Mouse (Mus musculus) heart, adult 9 months (tissue): ENCODE data around the gene Ncaph.
"Not testable (repeated sequence)": the region's sequence is repeated elsewhere in the genome, so short reads cannot be mapped to it uniquely, and the experiment has no call there.

Experiments used
- DNase-seq, 2 experiments: peaks; one replicate each; pipeline ENCODE4 v3.0.0; 2022; ENCODE audit warnings: low spot score in 2 of 2

Gene Ncaph

DNA sequence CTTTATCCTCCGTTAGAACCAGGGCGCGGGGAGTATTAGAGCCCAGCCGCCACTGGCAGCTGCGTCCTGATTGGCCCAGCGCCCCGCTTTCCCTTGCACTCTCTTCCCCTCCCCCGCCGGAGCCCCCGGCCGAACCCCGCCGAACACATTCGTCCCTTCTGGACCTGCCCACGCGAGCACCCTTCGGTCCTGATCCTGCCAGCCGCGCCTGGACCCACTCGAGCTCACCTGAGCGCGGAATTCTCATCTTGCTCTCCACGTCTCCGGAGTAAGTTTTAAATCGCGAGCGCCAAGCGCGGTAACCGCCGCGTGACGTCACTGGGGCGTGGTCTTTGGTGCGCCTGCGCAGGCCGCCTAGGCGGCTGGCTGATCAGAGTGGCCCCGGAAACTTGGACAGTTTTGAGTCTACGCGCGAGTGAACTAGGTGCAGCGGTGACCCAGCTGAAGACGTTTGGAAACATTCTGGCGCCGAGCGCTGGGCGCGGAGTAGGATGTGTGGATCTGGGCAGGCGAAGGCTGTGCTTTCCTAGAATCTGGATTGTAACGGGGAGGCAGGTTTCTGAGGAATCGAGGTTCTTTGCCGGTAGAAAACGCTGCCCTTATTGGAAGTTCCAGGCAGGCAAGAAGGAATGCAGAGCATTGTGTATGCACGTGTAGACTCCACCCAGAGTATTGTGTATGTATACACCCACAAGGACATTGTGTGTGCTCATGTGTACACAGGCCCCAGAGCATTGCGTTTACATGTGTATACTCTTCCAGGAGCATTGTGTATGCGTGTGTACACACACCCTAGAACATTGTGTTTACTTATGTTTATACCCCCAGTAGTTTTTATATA is at the start of gene Ncaph:
Ncaph (minus strand) TSS at position 334 of the 841 bp plus-strand sequence.
- peak; percentile 90 to 93 for DNase-seq

DNA sequence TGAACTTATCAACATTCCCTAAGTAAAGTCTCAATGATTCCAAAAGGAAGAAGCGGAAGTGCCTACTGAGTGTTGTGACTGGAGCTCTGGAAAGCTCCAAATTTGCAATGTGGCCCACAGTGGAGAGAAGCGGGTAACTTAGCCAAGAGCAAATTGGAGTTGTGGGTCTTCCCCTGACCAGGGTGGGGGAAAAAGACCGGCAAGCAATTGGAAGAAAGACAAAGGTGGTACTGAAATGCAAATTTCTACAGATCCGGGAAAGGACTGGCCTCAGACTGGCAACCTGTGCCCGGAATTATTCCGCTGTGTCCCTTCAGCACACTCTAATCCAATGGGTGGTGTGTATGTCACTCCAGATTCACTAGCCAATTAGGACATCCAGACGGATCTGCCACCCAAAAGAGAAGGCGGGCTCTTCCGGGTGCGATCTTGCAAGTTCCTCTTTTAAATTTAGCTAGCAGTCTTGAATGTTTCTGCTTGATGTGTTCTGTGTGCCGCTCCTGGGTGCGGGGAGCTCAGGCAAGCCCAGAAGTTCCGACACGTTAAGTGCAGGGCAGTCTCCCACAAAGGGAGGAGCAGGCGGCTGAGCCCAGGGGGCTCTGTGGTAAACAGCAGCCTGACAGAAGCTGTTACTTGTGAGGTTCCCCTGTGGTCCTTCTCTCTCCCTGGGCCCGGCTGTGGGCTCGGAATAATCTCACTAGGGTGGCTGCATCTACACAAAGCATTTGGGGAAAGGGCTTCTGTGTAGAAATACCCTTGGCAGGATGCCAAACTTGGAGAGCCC is 49.0 kb upstream of the Ncaph start:
- DNase-seq, result peak; percentile 89 to 94

DNA sequence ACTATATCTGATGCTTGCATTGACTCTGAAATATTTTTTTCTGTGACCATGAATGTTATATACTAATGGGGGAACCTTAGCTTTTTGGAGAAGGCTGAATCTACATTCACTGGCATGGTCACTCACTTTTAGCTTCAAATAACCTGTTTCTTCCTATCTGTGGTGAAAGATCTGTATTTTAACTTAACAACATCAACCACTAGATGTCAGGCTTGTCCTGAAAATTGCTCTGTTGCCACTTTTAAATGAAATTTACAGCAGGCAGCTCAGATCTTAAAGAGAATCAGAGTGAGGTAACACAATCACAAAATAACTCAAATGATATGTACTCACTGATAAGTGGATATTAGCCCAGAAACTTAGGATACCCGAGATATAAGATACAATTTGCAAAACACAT is 32.5 kb upstream of the Ncaph start:
- DNase-seq, result peak; percentile 17 to 19

DNA sequence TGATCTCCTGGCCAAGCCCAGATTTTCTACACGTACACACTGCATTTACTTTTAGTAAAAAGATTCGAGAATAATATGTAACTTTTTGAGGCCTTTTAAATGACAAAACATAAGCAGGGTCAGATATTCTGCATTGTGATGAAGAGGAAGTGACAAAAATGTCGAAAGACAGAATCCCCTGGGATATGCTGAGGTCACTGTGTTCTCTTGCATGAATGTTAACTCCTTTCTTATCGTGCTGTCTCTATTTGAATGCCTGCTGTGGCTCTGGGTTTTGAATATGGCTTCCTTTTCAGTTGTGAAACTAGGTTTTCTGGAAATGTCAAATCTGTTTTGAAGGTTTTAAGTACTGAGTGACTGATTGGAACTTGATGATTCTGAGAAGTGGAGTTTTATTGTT is 31.9 kb upstream of the Ncaph start:
- no peak for DNase-seq

DNA sequence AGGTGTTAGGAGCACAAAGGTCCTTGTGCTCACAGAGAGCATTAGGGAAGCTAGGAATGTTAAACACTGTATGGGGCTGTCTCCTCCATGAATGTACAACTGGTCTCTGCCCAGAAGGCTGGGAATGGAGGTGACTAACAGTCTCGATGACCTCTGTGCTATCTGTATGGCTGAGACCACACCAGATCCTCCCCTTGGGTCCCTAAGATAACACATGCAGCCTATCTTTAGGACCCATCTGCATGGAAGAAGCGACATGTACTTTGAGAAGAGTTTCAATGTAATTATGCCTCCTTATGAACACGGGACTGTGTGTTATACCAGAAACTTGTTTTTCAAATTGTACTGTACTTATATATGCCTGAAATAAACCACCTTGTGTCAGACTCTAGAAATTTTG is 11.9 kb upstream of the Ncaph start:
- DNase-seq, result no peak

DNA sequence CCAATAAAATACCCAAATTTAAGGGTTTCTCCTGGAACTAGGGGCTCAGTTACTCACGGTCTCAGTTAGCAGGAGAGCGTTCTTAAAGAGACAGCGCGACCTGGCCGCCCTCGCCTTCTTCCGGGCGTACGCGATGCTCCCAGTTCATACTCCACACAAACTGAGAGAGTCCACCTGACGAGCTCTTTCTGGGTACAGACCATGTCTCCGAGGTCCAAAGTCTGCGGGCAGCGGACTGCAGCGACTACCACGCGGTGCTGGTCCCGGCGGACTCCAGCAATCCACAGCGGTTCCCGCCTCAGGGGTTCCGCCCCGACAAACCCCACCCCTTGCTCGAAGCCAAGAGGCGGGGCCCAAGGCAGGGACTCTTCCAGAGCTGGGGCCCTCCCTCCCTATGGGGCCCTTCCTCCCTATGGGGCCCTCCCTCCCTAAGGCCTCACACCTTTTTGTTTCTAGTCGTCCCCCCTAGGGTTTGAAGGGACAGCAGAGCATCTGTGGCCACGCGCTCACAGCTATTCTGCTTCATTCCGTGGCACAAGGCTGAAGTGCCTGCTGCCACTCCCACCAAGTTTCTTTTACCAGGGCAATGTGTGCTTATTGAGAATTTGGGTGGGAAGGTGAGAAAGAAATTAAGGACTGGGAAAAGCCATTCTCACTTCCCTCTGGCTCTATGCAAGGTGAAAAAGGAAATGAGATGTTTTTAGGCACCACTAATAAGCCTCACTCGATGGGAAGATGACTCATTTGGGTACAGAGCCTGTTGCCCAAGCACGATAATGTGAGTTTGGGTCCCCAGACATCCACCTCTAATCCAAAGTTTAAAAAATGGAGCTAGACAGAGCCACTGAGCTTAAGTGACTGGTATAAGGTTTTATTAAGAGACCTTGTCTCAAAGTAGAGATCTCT is 9.7 kb upstream of the Ncaph start, which contains the start of gene Itpripl1:
Itpripl1 (minus strand) TSS at position 285 of the 906 bp plus-strand sequence.
- DNase-seq, result peak; percentile 89

DNA sequence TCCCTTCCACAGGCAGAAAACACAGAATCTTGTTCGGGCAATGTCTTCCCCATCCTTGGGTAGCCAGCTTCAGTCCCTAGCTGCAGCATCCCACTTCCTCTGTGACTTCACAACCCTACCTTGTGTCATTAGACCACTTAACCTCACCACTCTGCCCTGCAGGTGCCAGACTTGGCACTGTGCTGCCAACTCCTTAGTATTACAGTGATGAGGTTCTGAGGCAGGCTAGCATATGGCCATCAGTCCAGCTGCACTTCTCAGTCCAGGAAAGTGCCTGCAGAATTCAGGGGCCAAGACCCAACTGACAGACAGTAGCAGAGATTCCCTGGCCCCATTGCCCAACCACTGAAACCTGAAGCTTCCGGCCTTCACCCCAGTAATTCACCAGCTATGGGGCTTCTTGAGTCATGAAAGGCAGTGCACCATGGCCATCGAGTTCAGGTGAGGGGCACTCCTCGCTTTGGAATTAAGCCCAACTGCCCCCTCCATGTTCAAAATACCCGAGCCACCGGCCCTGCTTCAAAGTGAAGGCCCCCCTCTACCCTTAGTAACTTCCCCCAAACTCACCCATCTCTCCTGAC is 8.9 kb upstream of the Ncaph start:
- peak in 1 of 2 experiments; percentile 18 for DNase-seq

DNA sequence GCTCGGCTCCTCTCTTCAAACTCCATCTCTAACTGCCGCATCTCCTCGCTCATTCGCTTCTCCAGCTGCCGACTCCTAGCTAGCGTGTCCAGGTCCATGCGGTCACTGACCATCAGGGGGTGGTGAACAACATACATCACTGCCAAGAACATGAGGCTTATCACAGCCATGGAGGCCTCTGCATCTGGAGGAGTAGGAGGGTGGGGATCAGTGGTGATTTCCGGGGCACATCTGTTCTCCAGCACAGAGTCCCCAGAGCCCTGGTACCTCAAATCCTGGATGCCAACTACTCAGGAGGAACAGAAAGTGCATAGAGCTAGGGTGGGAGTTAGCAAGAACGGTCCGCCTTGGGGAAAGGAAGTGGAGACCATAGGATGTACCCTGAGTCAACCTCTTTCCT is 8.3 kb upstream of the Ncaph start:
- DNase-seq, result peak; percentile 46 to 61

DNA sequence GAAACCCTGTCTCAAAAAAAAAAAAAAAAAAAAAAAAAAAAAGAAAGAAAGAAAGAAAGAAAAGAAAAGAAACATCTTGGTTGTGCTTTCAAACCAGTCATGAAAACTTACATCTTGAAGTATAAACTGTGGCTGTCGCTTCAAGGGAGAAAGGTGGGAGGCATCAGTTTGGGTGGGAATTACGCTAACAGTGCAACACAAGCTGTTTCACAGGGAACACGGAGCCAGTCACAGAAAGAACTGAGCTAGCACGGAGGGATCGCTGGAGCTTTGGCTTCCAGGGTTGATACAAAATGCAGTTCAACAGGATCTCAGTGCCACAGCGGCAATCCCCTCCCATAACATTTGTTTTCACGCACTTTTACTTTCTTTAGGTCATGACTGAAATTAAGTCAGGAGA is 6.3 kb upstream of the Ncaph start:
- no peak for DNase-seq

DNA sequence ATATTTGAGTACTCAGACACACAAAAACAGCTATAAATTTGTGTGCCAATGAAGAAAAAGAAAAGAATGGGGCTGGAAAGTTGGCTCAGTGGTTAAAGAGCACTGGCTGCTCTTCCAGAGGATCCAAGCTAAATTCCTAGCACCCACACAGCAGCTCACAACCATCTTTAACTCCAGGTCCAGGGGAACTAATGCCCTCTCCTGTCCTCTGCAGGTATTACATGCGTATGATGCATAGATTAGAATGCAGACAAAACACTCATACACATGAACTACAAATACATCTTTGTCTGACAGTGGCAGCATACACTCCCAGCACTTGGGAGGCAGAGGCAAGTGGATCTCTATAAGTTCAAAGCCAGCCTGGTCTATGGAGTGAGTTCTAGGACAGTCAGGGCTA is 5.9 kb upstream of the Ncaph start:
- no peak for DNase-seq

DNA sequence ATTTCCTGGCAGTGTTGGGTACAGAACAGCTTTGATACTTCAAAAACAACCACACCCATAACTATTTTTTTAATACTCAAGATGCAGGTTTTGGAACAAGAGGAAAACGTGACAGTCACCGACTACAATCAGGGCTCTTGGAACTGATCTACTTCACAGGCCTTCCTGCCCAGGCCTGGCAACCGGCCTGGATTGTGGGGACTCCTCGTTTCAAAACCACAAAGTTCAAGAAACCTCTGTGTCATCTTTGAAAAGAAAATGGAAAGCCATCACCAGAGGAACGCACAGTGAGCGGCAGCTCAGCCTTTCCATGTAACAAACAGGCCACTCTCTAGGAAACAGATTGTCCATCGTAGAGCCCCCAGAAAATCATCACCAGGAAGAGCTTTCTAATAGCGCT is 5.3 kb upstream of the Ncaph start:
- DNase-seq, result peak; percentile 55 to 72

DNA sequence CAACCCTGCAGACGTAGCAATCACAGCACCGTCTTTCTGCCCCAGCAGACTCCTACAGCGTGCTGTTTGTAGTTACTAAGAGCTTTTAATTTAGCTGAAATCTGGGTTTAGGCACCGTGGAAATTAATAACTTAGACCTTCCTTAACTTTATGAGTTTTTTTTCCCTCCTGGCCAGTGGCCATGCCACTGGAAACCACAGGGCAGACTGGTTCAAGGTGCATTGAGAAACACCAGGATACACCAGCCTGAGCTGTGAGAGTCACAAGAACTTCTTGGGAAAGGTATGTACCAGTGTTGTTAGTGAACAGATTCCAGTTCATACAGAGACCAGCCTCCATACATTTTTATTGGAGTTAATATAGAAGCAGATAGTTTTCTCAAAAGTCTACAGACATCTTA is 4.7 kb upstream of the Ncaph start:
- DNase-seq, result no peak

DNA sequence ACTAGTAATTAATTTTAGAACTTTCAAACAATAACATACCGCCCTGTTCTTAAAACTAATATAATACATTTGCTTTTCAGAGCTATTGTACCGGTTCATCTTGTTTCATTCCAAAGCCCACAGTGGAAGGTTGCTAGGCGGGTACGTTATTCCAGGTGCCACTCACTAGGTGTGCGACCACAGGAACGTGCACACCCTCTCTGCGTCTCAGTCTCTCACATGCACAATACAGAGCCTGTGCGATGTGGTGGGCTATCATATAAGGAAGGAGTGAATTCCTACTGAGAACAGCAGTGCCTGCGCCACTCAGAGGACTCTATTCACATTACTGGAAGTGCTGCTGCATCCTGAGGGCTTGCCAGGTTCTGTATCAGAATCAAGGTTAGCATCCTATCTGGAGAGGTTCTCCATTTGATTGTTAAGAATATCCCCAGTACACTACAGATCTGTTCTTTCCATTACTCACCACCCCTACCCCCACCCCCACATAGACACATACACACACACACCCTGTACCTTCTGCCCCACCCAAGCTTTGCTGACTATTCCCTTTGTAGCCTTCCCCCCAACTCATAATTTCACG is 4.2 kb upstream of the Ncaph start:
- DNase-seq, result peak in 1 of 2 experiments; percentile 20

DNA sequence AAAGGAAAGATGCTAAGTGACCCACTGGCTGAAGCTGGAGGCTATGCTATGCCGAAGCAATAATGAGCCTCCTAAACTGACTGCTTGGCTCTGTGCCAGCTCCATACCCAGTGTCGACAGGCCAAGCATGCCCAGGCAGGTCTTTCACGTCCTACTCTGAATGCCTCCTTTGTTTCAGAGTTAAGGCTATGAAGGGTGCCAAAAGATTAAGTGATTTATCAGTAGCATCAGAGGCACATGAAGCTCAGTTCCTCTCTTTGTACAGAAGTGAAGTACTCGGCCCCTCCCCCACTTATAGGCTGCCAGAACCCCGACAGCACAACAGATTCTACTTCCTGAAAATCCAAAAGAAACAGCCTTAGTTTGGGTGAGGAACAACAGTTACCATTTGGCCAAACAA is 3.2 kb upstream of the Ncaph start:
- peak; percentile 46 to 66 for DNase-seq

DNA sequence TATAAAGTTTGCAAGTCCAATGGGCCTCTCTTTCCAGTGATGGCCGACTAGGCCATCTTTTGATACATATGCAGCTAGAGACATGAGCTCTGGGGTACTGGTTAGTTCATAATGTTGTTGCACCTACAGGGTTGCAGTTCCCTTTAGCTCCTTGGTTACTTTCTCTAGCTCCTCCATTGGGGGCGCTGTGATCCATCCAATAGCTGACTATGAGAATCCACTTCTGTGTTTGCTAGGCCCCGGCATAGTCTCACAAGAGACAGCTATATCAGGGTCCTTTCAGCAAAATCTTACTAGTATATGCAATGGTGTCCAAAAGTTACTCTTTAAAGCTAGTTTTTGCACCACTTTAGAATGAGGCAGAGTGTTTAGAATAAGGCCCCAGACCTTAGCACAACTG is 1.5 kb upstream of the Ncaph start:
- not testable (repeated sequence) for DNase-seq

DNA sequence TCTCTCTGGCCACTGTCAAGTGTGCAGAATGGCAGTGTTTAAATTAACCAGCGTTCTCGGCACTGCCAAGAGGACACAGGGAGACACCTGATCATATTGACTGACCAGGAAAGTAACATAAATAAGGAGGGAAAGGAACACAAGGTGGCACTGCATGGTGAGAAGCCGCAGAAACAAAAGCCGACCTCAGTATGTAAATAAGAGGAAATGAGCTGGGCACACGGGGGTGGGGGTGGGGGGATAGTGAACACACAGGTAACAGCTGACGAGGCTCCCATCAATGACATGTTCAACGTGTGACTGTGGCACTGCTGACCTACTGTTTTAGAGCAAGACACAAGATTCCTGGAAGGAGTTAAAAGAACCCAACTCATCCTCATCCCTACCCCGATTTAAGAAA is 2.4 kb downstream of the Ncaph start:
- no peak for DNase-seq

DNA sequence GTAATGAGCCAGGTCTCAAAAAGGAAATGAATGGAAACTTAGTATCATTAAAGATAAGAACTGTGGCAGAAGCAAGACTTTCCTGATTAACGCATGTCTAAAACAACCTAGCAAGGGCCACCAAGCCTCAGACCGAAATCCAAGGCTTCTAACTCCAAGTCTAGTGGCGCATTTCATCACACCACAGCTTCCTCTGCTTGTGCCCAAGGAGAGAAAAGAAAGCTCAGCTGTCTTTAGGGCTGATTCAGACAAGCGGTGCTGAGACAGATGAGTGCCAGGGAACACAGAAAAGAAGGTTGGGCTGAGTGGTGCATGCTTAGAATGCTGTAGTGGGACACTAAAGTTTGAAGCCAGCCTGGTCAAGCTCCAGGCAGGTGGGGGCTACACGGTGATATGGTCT is 4.8 kb downstream of the Ncaph start:
- no peak for DNase-seq

DNA sequence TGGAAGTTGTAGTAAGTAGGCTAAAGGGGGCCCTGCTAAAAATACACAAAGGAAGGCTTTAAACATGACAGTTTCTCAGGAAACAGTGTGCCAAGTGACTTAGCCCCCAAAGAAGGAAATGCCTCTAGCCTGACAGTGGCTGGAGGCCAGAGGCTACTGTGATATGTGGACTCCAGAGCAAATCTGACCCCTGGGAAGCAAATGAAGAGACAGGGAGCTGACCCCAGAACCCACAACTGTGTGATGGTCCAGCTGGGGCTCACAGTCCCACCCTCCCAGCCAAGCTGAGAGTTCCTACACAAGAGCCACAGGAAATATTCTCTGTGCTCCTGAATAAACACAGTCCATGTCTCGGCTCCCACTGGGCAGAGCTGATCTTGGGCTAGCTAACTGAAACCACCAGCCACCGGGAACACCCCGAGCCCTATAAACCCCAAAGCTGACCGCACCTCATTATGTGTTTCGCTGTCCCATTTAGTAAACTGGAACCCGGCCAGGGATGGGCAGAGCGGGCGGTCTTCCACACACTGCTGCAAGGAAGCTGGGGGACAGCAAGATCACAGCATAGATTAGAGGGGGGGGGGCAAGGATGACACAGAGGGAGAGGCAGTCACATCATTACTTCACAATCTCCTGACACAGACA is 12.0 kb downstream of the Ncaph start:
- peak; percentile 43 to 67 for DNase-seq

DNA sequence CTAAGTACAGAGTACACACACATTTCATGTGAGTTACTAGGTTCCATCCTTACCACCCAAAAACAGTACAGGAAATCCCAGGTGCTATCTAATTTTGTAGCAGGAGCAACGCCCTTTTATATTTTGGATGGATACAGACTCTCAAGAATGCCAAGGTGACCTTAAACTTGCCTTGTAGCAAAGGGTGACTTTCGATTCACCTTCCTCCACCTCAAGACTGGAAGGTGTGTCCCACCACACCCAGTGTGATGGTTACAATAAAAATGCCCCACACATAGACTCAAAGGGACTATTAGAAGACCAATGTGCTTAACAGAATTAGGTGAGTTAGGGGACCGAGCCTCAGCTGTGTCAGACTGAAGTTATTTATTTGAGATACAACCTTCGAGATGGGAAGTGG is 24.8 kb downstream of the Ncaph start:
- DNase-seq, result no peak

DNA sequence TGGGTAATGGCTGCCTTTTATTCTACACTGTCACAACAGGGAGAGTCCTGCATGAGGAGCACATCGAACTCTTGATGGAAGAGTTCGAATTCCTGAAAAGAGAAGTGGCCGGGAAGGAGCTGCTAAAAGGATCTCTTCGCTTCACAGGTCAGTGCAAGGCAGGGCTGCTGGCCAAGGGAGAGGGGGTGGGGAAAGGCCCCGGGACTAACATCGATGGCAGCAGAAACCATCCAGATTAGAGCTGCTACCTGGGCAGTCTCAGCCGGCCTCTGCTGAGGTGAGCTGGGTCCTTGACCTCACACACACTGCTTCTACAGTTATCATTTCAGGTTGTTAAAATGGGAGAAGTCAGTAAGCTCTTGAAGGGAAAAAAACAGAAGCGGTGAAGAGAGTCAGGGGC is 41.8 kb downstream of the Ncaph start:
- no peak for DNase-seq

DNA sequence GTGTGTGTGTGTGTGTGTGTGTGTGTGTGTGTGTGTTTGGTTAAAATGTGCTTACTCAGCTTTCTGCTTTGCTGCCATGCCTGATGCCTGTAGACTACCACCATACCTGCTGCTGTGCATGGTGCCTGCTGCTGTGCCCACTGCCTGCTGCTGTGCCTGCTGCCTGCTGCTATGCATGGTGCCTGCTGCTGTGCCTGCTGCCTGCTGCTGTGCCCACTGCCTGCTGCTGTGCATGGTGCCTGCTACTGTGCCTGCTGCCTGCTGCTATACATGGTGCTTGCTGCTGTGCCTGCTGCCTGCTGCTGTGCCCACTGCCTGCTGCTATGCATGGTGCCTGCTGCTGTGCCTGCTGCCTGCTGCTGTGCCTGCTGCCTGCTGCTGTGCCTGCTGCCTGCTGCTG is 43.6 kb downstream of the Ncaph start:
- DNase-seq, result not testable (repeated sequence)
